Mouse (Mus musculus) embryonic fibroblast, embryonic 13.5 days (primary cell): ENCODE data around the gene Leo1.

ENCODE experiments used
- CTCF ChIP-seq: IDR thresholded peaks from 2 replicates; pipeline ENCODE4 v1.5.1; 2011; ENCODE audit warnings: mild to moderate bottlenecking, control low read depth, low read length, moderate library complexity, borderline replicate concordance; ENCODE audit not compliant: insufficient read depth
- POLR2A ChIP-seq: IDR thresholded peaks from 2 replicates; pipeline ENCODE4 v1.6.1; 2011; ENCODE audit warnings: low read depth, mild to moderate bottlenecking, control low read depth, low read length, moderate library complexity

DNA sequence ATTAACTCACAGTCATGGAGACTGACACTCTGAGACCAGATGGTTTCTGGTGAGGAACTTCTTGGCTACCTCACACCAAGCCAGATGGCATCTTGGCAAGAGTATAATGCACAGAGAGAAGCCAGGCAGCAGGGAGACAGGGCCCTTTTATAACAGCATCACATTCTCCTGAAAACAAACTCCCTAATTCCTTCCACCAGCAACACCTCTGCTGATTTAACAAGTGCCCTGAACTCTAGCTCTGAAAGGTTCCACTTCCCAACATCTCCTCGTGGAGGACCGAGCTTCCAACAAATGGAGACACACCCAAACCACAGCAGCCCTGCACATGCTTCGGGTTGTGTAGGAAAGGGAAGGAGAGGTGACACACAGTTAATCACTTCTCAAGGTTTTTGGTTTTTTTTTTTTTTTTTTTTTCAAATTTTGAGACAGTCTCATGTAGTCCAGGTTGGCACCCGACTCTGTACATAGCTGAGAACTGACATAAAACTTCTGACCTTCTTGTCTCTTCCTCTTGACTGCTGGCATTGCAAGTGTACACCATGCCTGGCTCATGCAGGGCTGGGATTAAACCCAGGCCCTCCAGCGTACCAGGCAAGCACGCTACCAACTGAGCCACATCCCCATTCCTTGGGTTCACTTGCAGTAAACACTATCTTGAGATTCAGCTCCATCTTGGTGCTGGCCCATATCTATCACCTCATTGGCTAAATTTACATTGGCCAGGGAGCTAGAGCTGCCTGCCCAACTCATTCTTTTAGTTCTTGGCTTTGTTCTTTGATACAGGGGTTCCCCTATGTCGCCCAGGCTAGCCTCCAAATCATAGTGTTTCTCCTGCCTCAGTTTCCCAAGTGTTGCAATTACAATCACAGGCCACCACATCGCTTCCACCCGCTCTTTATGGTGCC lies 13.7 kb upstream of the Leo1 start:
- TF ChIP-seq CTCF (no peak), POLR2A (no peak)
